Mouse (Mus musculus): ENCODE data around the gene 1700018F24Rik.
"Not testable (repeated sequence)": the region's sequence is repeated elsewhere in the genome, so short reads cannot be mapped to it uniquely, and the experiment has no call there.

The 1700018F24Rik gene

GRCm38 (mm10) chr5:145042690-145043089 is at the start of gene 1700018F24Rik:
Gene 1700018F24Rik, plus strand, starts transcription at chr5:145042990.
- DNase-seq (ENCODE audit: low spot score): not testable (repeated sequence)

- DNase-seq (ENCODE audit: low spot score): no peak
These were observed 44.3 kb upstream of the 1700018F24Rik start for GRCm38 (mm10) chr5:144998491-144998890.

GRCm38 (mm10) chr5:145003362-145003761 is 39.4 kb upstream of the 1700018F24Rik start:
- no peak for DNase-seq (ENCODE audit: low spot score)

- no peak for DNase-seq (ENCODE audit: low spot score)
These were observed 38.3 kb upstream of the 1700018F24Rik start for GRCm38 (mm10) chr5:145004495-145004894.

GRCm38 (mm10) chr5:145005596-145005995 is 37.2 kb upstream of the 1700018F24Rik start:
- DNase-seq (ENCODE audit: low spot score): no peak

GRCm38 (mm10) chr5:145008878-145009659 is 33.7 kb upstream of the 1700018F24Rik start:
- no peak for DNase-seq (ENCODE audit: low spot score)

GRCm38 (mm10) chr5:145014278-145014677 is 28.5 kb upstream of the 1700018F24Rik start:
- DNase-seq (ENCODE audit: low spot score): no peak

- DNase-seq (ENCODE audit: low spot score): not testable (repeated sequence)
These were observed 26.0 kb upstream of the 1700018F24Rik start for GRCm38 (mm10) chr5:145016761-145017160.

- DNase-seq (ENCODE audit: low spot score): not testable (repeated sequence)
These were observed 22.5 kb upstream of the 1700018F24Rik start for GRCm38 (mm10) chr5:145020254-145020653.

GRCm38 (mm10) chr5:145020712-145021111 is 22.1 kb upstream of the 1700018F24Rik start:
- DNase-seq (ENCODE audit: low spot score): not testable (repeated sequence)

- not testable (repeated sequence) for DNase-seq (ENCODE audit: low spot score)
These were observed 12.3 kb upstream of the 1700018F24Rik start for GRCm38 (mm10) chr5:145030476-145030875.

- not testable (repeated sequence) for DNase-seq (ENCODE audit: low spot score)
These were observed 10.4 kb upstream of the 1700018F24Rik start, which contains the start of gene Gm4871 for GRCm38 (mm10) chr5:145032391-145032790. Gene Gm4871, minus strand, starts transcription at chr5:145032754.

- no peak for DNase-seq (ENCODE audit: low spot score)
These were observed 1.2 kb upstream of the 1700018F24Rik start for GRCm38 (mm10) chr5:145041628-145042027.

GRCm38 (mm10) chr5:145054187-145054586 is 11.4 kb downstream of the 1700018F24Rik start:
- not testable (repeated sequence) for DNase-seq (ENCODE audit: low spot score)

GRCm38 (mm10) chr5:145057907-145058306 is 15.1 kb downstream of the 1700018F24Rik start:
- DNase-seq (ENCODE audit: low spot score): no peak

- no peak for DNase-seq (ENCODE audit: low spot score)
These were observed 15.9 kb downstream of the 1700018F24Rik start for GRCm38 (mm10) chr5:145058722-145059121.

GRCm38 (mm10) chr5:145059524-145059923 is 16.7 kb downstream of the 1700018F24Rik start:
- DNase-seq (ENCODE audit: low spot score): no peak

- DNase-seq (ENCODE audit: low spot score): no peak
These were observed 22.1 kb downstream of the 1700018F24Rik start for GRCm38 (mm10) chr5:145064765-145065340.

- DNase-seq (ENCODE audit: low spot score): no peak
These were observed 26.1 kb downstream of the 1700018F24Rik start for GRCm38 (mm10) chr5:145068863-145069262.

- DNase-seq (ENCODE audit: low spot score): no peak
These were observed 26.9 kb downstream of the 1700018F24Rik start for GRCm38 (mm10) chr5:145069707-145070106.

- no peak for DNase-seq (ENCODE audit: low spot score)
These were observed 28.6 kb downstream of the 1700018F24Rik start for GRCm38 (mm10) chr5:145071342-145071741.

GRCm38 (mm10) chr5:145075081-145075480 is 32.3 kb downstream of the 1700018F24Rik start:
- no peak for DNase-seq (ENCODE audit: low spot score)

Measured in left cerebral cortex, adult 11 months (tissue).